Mouse (Mus musculus): ENCODE results near the gene Ccdc9.
A peak's percentile ranks its signal among the peaks of the same experiment; 100 is the strongest.
"Not testable (repeated sequence)": the region's sequence is repeated elsewhere in the genome, so short reads cannot be mapped to it uniquely, and the experiment has no call there.

The Ccdc9 gene

DNA sequence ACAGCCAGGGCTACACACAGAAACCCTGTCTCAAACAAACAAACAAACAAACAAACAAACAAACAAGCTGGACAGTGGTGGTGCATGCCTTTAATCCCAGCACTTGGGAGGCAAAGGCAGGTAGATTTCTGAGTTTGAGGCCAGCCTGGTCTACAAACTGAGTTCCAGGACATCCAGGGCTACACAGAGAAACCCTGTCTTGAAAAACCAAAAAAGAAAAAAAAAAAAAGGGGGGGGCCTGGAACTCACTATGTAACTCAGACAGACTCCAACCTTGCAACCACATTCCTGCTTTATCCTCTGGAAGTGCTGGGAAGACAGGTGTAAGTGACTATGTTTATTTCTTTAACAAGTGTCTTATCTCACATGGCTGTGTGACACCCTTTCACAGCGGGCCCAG, 21.5 kb upstream of the Ccdc9 start, which contains the start of gene Bbc3:
Gene Bbc3, plus strand, starts transcription at position 301 of the 400 bp plus-strand sequence.
- DNase-seq (ENCODE audit: low spot score in 2 of 2), result not testable (repeated sequence)

- DNase-seq (ENCODE audit: low spot score in 2 of 2), result not testable (repeated sequence)
Measured at GRCm38 (mm10) chr7:16307141-16307540, 20.5 kb upstream of the Ccdc9 start.

- peak; percentile 94 to 96 for DNase-seq (ENCODE audit: low spot score in 2 of 2)
Measured at GRCm38 (mm10) chr7:16299419-16300035, 12.9 kb upstream of the Ccdc9 start.

DNA sequence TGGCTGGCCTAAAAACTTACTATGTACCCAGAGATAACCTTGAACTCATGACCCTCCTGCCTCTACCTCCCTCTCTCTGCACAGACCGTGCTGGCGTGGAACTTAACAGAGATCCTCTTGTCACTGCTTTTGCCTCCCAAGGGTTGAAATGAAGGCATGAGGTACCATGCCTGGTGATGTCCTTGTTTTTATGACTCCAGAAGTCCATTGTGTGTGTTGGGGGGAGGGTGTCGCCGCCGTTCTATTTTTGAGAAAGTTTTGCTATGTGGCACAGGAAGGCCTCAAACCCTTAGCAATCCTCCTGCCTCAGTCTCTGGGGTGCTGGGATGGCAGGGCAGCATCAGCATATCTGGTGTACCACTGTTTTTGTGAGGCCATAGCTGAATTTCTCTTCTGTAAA, 12.3 kb upstream of the Ccdc9 start:
- no peak for DNase-seq (ENCODE audit: low spot score in 2 of 2)

GRCm38 (mm10) chr7:16297616-16298015, 11.0 kb upstream of the Ccdc9 start:
- no peak for DNase-seq (ENCODE audit: low spot score in 2 of 2)

DNA sequence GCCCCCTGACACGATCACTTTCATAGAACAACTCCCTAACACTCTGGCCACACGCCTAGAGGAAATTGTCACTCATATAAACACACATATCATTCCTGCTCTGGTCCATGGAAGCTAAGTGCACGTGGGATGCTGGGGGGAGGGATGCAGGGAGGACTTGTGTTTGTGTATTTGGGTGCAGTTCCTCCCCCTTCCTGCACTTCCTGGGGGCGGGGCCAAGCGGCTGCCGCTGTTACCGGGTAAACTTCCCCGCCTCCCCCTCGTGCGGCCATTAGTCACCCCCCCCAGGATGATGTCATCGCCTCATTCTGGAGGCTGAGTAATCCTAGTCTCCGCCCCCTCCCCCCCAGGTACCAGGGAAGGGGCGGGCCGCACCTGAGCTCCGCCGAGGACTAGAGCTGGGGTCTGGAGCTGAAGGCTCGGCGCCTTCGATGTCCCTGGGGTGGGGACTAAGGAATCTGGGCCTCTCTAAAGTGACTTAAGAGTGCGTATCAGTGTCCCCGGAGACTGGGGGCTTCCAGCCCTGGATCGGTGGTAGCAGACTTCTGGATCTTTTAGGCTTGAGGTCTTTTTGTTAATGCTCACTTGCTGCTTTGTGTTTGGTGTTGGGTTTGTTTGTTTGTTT, 10.3 kb upstream of the Ccdc9 start:
- peak; percentile 63 to 68 for DNase-seq (ENCODE audit: low spot score in 2 of 2)

- DNase-seq (ENCODE audit: low spot score in 2 of 2), result no peak
Measured at GRCm38 (mm10) chr7:16296146-16296545, 9.6 kb upstream of the Ccdc9 start.

DNA sequence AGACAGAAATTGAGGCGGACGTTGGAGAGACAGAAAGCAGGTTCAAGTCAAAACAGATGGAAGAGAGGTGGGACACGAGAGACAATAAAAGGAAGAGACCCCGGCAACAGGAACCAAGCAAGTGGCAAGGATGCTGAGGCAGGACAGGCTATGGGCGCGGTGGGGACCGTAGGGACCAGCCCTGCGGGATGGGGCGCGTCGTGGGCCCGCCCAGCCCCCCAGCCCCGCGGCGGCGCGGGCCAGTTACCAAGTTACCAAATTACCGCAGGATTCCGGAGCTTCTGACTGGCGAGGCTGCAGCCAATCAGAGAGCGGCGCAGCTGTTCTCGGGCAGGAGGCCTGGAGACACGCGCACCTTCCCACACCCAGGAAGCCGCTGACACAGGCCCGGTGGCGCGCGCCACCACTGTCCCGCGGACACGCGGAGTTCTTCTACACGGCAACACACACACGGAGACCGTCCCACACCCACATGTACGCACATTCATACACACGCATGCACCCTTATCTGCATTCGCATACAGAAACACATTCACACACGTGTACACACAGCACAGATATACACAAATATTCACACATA, 8.8 kb upstream of the Ccdc9 start:
- DNase-seq (ENCODE audit: low spot score in 2 of 2), result peak; percentile 76 to 85

DNA sequence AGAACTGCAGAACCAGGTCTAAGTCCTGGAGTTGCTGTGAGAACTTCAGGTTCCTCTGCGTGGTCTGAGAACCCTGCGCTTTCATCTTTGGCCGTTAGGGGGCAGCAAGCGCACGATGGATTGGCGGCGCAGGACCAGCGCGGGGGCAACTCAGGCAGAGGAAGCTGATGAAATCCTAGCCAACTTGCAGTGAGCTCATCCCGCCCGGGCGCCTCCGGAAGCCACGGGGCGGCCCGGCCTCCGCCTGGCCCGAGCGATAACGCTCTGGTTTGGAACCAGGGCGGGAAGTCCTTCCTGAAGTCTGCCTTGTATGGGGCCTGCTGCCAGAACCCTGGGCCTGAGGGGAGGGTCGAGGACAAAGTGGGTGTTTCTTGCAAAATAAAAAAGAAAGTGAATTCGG, 8.2 kb upstream of the Ccdc9 start:
- DNase-seq (ENCODE audit: low spot score in 2 of 2), result peak; percentile 94 to 96

GRCm38 (mm10) chr7:16294346-16294745, 7.8 kb upstream of the Ccdc9 start:
- no peak for DNase-seq (ENCODE audit: low spot score in 2 of 2)

DNA sequence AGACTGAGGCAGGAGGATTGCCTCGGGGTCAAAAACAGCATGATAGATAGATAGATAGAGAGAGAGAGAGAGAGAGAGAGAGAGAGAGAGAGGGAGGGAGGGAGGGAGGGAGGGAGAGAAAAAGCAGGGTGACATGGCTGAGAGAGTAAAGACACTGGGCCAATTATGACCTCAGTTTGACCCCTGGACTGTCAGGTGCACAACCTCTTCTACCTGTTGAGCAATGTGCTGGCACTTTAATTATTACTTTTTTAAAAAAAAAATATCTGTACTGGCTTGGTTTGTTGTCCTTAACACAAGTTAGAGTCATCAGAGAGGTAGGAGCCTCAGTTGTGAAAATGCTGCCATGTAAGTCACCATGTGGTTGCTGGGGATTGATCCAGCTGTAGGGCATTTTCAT, 1.2 kb upstream of the Ccdc9 start:
- DNase-seq (ENCODE audit: low spot score in 2 of 2), result no peak

- DNase-seq (ENCODE audit: low spot score in 2 of 2), result no peak
Measured at GRCm38 (mm10) chr7:16287016-16287415, 421 bp upstream of the Ccdc9 start.

- DNase-seq (ENCODE audit: low spot score in 2 of 2), result peak; percentile 28 to 36
Measured at GRCm38 (mm10) chr7:16285450-16286025, 1.1 kb downstream of the Ccdc9 start.

DNA sequence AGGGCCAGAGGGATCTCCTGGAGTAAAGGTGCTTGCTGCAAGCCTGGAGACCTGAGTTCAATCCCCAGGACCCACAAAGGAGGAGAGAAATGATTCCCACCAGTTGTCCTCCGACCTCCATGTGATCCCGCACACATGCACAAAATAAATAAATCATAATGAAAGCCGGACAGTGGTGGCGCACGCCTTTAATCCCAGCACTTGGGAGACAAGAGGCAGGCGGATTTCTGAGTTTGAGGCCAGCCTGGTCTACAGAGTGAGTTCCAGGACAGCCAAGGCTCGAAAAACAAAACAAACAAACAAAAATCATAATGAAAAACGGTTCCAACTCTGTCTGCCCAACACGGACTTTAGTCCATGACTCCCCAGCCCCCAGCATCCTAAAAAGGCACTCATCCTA, 1.7 kb downstream of the Ccdc9 start:
- no peak for DNase-seq (ENCODE audit: low spot score in 2 of 2)

DNA sequence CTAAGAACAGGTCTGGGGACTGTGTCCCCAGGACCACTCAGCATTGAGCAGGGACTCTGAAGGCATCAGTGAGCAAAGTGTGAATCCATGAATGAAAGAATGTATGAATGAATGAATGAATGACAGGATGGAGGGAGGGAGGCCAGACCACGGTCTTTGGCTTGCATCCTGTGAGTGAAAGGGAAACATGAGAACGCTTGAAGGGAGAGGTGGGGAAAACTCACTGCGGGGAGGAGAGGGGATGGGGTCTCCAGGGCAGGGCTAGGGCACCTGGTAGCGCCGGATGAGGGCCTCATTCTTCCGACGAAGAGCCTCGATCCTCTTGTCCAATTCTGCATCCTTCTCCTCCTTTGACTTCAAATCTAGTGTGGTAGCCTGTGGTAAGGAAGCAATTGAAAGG, 2.6 kb downstream of the Ccdc9 start:
- DNase-seq (ENCODE audit: low spot score in 2 of 2), result no peak

GRCm38 (mm10) chr7:16282334-16282733, 4.3 kb downstream of the Ccdc9 start:
- DNase-seq (ENCODE audit: low spot score in 2 of 2), result no peak

- no peak for DNase-seq (ENCODE audit: low spot score in 2 of 2)
Measured at GRCm38 (mm10) chr7:16280721-16281120, 5.9 kb downstream of the Ccdc9 start.

DNA sequence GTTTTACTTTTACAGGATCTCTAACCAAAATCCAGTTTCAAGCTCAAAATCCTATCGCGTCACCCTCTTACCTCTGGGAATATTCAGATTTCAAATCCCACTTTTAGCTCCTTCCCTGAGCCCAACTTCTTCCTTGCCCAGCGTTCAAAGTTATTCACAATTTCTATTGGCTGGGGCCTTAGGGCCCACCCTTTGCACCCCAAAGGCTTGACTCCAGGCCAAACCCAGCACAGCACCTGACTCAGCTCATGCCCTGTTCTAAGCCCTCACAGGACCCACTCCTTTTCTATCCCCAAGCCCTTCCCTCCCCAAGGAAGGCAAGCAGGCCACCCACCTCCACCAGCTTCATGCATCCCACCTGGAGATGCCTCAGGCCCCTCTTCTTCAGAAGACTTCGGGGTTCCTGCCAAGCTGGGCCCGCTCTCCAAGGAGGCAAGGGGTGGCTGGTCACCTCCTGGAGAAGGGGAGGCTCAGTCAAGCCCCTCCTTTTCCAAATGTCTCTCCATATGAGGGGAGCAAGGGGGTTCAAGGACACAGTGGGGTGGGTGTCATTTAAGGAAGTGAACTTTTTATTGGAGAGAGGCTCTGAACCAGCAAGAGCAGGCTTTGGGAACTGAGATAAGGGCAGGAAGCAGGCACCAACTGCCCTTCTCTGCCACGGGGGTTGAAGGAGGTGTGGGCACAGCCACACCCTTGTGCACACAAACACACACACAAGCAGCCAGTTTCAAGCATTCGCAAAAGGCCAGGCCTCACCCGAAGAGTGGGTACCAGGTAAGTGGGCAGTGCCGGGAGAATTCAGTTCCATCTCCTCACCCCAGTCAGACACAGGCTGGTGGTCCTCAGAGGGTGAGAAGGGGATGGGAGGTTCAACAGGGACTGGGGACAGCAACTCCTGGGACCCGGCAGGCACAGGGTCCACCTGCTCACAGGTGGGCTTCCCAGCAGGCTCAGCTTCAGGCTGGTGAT, 11.4 kb downstream of the Ccdc9 start:
- DNase-seq (ENCODE audit: low spot score in 2 of 2), result no peak

GRCm38 (mm10) chr7:16273766-16274140, 12.8 kb downstream of the Ccdc9 start:
- peak; percentile 67 to 69 for DNase-seq (ENCODE audit: low spot score in 2 of 2)

DNA sequence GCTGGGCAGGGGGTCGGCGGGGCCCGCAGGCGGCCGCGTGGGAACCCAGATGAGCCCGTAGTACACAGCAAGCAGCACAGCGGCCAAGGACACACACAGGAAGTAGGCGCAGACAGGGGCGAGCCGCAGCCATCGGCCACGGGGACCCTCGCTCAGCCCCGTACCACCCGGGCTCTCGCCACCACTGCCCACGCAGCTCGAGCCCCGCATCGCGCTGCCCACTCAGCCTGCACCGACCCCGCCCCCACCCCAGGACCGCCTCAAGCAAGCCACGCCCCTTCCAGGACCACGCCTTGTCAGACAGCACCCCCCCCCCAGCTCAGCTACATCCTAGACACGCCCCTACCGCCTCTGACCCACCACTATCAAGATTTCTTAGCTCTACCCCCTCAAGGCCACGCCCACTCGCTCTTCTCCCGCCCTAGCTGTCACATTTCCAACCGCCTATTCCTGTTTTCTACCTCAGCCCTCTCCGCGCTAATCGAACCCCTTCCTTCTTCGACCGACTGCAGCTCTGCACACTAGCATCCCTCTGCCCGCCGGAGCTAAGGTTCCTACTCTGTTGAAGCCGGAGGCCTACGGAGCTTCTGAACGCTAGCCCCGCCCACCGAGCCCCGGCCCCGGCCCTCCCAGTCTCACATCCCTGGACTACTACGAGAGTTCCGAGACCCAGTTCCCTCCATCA, 13.4 kb downstream of the Ccdc9 start, which contains the start of gene Inafm1:
Gene Inafm1, minus strand, starts transcription at position 537 of the 685 bp plus-strand sequence.
- DNase-seq (ENCODE audit: low spot score in 2 of 2), result peak; percentile 76 to 81

- DNase-seq (ENCODE audit: low spot score in 2 of 2), result peak; percentile 62 to 66
Measured at GRCm38 (mm10) chr7:16272681-16273080, 13.9 kb downstream of the Ccdc9 start.
